Mouse (Mus musculus): Measurements from ENCODE around the gene Cenpb. TPM values are rescaled to one million over a fixed set of nuclear protein-coding genes. Genes with fewer than 3 reads are reported as not detected.

Cenpb gene
- polyA plus RNA-seq, 1 experiment from 2014 or later = 14.8 TPM

DNA sequence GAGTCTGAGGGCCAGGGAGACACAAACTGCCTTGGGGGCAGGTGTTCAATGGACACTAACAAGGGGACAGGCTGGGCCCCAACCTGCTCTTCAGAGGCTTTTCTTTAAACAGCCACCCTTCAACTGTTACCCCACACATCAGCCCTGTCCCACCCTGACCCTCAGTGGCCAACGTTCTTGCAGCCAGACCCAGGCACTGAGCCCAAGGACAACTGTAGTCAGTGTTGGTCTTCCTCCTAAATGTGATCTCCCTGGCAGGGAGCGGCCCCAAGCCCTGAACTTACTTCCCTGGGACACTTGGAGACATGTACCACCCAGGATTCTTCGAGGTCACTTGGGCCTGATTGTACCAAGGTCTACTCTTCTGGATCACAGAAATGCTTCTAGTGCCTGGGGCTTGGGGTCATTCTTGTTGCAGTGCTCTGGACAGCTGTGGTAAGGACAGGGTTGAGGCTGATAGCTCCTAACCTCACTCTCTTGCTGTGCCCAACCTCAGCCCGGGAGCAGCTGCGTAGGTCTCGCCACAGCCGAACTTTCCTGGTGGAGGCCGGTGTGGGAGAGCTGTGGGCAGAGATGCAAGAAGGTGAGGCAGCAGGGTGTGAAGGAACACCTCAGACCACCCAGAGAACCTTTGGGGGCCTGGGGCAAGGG, 38.4 kb downstream of the Cenpb start:
- Histone ChIP-seq H3K36me3 (ENCODE audit: poor library complexity, severe bottlenecking) (peaks cover 31% of the 10 kb centered on the region), H3K4me1 (peaks cover 8% of the 10 kb centered on the region), H3K4me3 (no peak overlapping the region), H3K4me2 (no peak overlapping the region), H3K27me3 (no peaks in the 10 kb centered on the region), H3K9ac (no peak overlapping the region), H3K9me3 (replicated peaks) (no peaks in the 10 kb centered on the region), H3K27ac (no peak overlapping the region)
- no peak for ATAC-seq
- 92% methylated on average over 8 of the region's 8 CpGs for WGBS

DNA sequence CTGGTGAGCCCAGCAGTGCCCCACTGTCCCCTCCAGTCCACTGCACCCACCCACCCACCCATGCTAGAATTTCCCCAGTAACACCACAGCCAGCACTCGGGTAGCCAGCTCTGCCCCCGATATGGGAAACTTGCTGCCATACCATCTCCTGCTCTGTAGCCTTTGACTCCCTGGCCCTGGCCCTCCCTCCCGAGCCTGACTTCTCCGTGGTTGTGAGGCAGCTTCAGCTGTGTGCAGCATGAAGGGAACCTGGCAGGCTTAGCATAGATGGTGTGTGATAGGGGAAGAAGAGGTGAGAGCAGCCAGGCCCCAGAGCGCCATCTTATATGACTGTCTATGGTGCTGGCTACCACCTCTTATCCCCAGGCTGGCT, 39.3 kb downstream of the Cenpb start:
- H3K27me3 ChIP-seq = no peaks in the 10 kb centered on the region
- peaks cover 22% of the 10 kb centered on the region for H3K36me3 ChIP-seq (ENCODE audit: poor library complexity, severe bottlenecking)
- no peaks in the 10 kb centered on the region for H3K9me3 ChIP-seq (replicated peaks)
- no peak overlapping the region for H3K9ac ChIP-seq
- no peak overlapping the region for H3K4me3 ChIP-seq
- no peak for ATAC-seq
- 76% methylated on average over 5 of the region's 5 CpGs for WGBS
- H3K4me2 ChIP-seq = no peak overlapping the region
- peaks cover 8% of the 10 kb centered on the region for H3K4me1 ChIP-seq
- no peak overlapping the region for H3K27ac ChIP-seq

DNA sequence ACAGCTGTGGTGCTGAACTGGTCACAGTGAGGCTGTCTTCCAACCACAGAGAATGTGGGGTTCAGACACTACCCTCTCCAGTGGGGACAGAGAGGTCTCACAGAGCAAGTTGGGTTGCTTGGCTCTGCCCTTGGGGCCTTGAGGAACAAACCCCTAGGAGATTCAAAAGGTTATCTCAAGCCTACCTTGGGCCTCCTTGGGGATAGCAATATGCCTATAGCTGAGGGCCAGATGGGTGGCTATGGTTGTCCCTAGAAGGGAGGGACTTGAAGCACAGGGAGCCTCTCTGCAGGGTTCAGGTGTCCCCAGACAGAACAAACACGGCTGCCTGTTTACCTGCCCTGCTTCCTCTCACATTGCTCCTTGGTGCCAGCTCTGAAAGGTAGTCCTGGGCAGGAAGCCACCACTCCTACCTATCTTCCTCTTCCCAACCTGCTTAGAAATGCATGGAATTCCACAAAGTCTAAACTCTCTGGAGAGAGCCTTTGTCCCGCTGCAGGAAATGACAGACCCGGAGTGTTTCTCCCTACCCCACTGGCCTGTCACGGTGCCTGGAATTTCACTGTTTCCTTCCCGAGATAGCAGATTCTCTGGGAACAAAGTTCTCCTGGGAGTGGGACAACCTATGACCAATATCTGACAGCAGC, 39.9 kb downstream of the Cenpb start:
- H3K9me3 ChIP-seq (replicated peaks) = no peaks in the 10 kb centered on the region
- no peak overlapping the region for H3K4me3 ChIP-seq
- H3K4me2 ChIP-seq = no peak overlapping the region
- 75% methylated on average over 5 of the region's 5 CpGs for WGBS
- H3K36me3 ChIP-seq (ENCODE audit: poor library complexity, severe bottlenecking) = peaks cover 17% of the 10 kb centered on the region
- no peak for ATAC-seq
- H3K9ac ChIP-seq = no peak overlapping the region
- H3K27ac ChIP-seq = no peak overlapping the region
- H3K4me1 ChIP-seq = peaks cover 8% of the 10 kb centered on the region
- no peaks in the 10 kb centered on the region for H3K27me3 ChIP-seq

- no peak overlapping the region for H3K9ac ChIP-seq
- peaks cover 10% of the 10 kb centered on the region for H3K36me3 ChIP-seq (ENCODE audit: poor library complexity, severe bottlenecking)
- H3K4me2 ChIP-seq = no peak overlapping the region
- no peak for ATAC-seq
- no peaks in the 10 kb centered on the region for H3K9me3 ChIP-seq (replicated peaks)
- no peak overlapping the region for H3K27ac ChIP-seq
- 94% methylated on average over 5 of the region's 5 CpGs for WGBS
- H3K4me1 ChIP-seq = peaks cover 8% of the 10 kb centered on the region
- H3K27me3 ChIP-seq = no peaks in the 10 kb centered on the region
- no peak overlapping the region for H3K4me3 ChIP-seq
Measured at GRCm38 (mm10) chr2:131139287-131139686, 40.6 kb downstream of the Cenpb start.

- WGBS = 93% methylated on average over 7 of the region's 7 CpGs
- Histone ChIP-seq H3K27ac (no peak overlapping the region), H3K4me3 (no peak overlapping the region), H3K4me2 (no peak overlapping the region), H3K4me1 (peaks cover 8% of the 10 kb centered on the region), H3K27me3 (no peaks in the 10 kb centered on the region), H3K36me3 (ENCODE audit: poor library complexity, severe bottlenecking) (peaks cover 5% of the 10 kb centered on the region; the same call in 1 of the 2 replicates), H3K9me3 (replicated peaks) (no peaks in the 10 kb centered on the region), H3K9ac (no peak overlapping the region)
- ATAC-seq = no peak
Measured at GRCm38 (mm10) chr2:131138760-131139159, 41.1 kb downstream of the Cenpb start.

- H3K4me1 ChIP-seq = peaks cover 7% of the 10 kb centered on the region
- peaks cover under 1% of the 10 kb centered on the region; the same call in 1 of the 2 replicates for H3K36me3 ChIP-seq (ENCODE audit: poor library complexity, severe bottlenecking)
- H3K4me3 ChIP-seq = no peak overlapping the region
- no peaks in the 10 kb centered on the region for H3K27me3 ChIP-seq
- ATAC-seq = no peak
- H3K9ac ChIP-seq = no peak overlapping the region
- H3K4me2 ChIP-seq = no peak overlapping the region
- no peaks in the 10 kb centered on the region for H3K9me3 ChIP-seq (replicated peaks)
- 84% methylated on average over 4 of the region's 4 CpGs for WGBS
- H3K27ac ChIP-seq = no peak overlapping the region
Measured at GRCm38 (mm10) chr2:131138296-131138695, 41.6 kb downstream of the Cenpb start.

- no peak overlapping the region for H3K27ac ChIP-seq
- 88% methylated on average over 11 of the region's 11 CpGs for WGBS
- no peak for ATAC-seq
Measured at GRCm38 (mm10) chr2:131135521-131136139, 44.2 kb downstream of the Cenpb start.

DNA sequence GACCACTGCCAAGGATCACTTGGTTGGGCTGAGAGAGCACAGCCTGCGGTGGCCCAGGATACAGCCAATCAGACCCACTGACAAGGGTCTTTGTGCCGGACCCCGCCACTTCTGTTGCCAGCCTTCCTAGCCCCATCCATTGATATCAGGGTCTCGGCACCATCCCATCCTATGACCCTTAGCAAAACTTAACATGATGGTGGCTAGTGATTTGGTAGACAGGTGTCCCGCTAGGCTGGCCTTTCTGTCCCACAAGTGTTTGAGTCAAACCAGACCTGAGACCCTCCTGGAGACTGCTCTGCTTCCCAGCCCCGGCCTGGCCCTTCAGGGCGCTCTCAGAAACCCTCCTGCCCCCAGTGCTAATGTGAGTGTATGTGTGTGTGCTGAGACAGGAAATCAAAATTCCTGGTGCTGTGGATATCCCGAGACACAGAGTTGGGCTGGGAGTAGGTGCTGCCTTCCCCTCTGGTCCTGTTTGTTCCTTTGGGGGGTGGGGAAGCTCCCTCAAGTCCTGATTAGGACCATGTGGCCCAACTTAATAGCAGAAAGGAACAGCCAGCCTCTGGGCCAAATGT, 45.0 kb downstream of the Cenpb start:
- H3K36me3 ChIP-seq (ENCODE audit: poor library complexity, severe bottlenecking) = no peaks in the 10 kb centered on the region
- no peak overlapping the region for H3K4me2 ChIP-seq
- H3K4me1 ChIP-seq = no peaks in the 10 kb centered on the region
- ATAC-seq = no peak
- no peak overlapping the region for H3K9ac ChIP-seq
- no peaks in the 10 kb centered on the region for H3K27me3 ChIP-seq
- no peak overlapping the region for H3K27ac ChIP-seq
- H3K9me3 ChIP-seq (replicated peaks) = no peaks in the 10 kb centered on the region
- no peak overlapping the region for H3K4me3 ChIP-seq
- WGBS = 83% methylated on average over 8 of the region's 8 CpGs

More at GRCm38 (mm10) chr2:131135521-131136139, 44.2 kb downstream of the Cenpb start:
- Histone ChIP-seq H3K36me3 (ENCODE audit: poor library complexity, severe bottlenecking) (no peaks in the 10 kb centered on the region), H3K4me3 (no peak overlapping the region), H3K9ac (no peak overlapping the region), H3K4me1 (no peaks in the 10 kb centered on the region), H3K9me3 (replicated peaks) (no peaks in the 10 kb centered on the region), H3K4me2 (no peak overlapping the region), H3K27me3 (no peaks in the 10 kb centered on the region)

DNA sequence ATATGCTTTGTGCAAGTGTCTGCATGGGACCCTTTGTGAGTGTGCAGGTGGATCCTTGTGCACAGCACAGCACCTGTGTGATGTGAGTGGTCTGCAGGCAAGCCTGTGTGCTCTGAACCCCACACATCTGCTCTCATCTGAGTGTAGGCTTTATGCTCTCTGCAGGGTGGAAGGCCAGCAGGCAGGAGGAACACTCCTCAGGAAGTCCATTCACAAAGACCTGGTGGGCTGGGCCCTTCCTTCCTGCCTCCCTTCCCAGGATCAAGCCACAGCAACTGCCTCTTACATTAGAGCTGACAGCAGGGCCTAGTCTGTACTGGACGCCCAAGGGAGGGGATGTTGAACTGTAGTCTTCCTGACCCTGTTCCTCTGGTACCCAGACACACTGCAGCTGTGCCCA, 45.5 kb downstream of the Cenpb start:
- no peaks in the 10 kb centered on the region for H3K36me3 ChIP-seq (ENCODE audit: poor library complexity, severe bottlenecking)
- WGBS = 70% methylated on average over 1 of the region's 1 CpGs

GRCm38 (mm10) chr2:131132930-131133547, 46.8 kb downstream of the Cenpb start, which contains the start of gene Gm11037:
Gene Gm11037, plus strand, starts transcription at chr2:131133497.
- H3K4me2 ChIP-seq = no peak within 1 kb of the TSS
- H3K27me3 ChIP-seq = no peaks in the 10 kb centered on the region
- WGBS = 86% methylated on average over 9 of the region's 9 CpGs
- no peak within 1 kb of the TSS for H3K27ac ChIP-seq
- H3K9me3 ChIP-seq (replicated peaks) = no peaks in the 10 kb centered on the region
- no peaks in the 10 kb centered on the region for H3K36me3 ChIP-seq (ENCODE audit: poor library complexity, severe bottlenecking)
- H3K9ac ChIP-seq = no peak within 1 kb of the TSS
- H3K4me3 ChIP-seq = no peak within 1 kb of the TSS
- no peak for ATAC-seq
- no peaks in the 10 kb centered on the region for H3K4me1 ChIP-seq

More for the DNA sequence above, 45.5 kb downstream of the Cenpb start:
- H3K9ac ChIP-seq = no peak overlapping the region
- H3K9me3 ChIP-seq (replicated peaks) = no peaks in the 10 kb centered on the region
- no peaks in the 10 kb centered on the region for H3K4me1 ChIP-seq
- no peak overlapping the region for H3K27ac ChIP-seq
- H3K4me2 ChIP-seq = no peak overlapping the region
- H3K27me3 ChIP-seq = no peaks in the 10 kb centered on the region
- H3K4me3 ChIP-seq = no peak overlapping the region
- ATAC-seq = no peak

DNA sequence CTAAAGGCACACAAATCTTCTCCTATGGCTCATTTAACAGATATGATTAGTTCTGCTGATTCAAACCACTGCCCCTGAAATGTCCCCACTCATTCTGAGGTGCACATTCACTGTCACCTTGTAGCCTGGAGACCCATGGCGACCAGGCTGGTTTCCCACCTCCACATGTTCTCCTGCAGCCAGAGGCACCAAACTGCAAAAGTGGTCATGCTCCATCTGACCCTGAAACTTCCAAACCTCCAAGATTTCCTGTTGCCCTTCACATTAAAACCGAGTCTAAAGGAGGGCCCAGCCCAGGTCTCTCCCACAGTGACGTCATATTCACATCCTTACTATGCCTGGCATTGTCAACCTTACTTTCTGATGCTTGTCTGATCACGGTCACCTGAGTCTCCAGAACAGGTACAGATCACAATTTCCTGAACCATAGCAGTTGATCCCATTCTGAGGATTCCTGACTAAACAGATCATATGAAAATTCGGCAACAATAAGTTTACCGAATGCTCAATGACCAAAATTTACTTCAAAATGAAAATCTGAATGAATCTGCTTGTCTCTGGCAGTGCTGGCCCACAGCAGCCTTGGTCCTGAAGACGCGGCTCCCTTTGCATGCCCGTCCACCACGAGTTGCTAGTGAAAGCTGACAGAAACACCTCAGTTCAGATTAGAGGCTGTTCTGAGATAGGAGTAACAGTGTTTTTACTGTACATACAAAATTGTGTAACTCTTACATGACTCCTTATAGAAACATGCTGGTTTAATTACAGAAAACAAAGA, 47.6 kb downstream of the Cenpb start:
- no peaks in the 10 kb centered on the region for H3K9me3 ChIP-seq (replicated peaks)
- H3K4me3 ChIP-seq = no peak overlapping the region
- no peak overlapping the region for H3K4me2 ChIP-seq
- no peak overlapping the region for H3K27ac ChIP-seq
- no peak for ATAC-seq
- WGBS = 85% methylated on average over 10 of the region's 10 CpGs
- no peaks in the 10 kb centered on the region for H3K27me3 ChIP-seq
- H3K4me1 ChIP-seq = peaks cover 3% of the 10 kb centered on the region
- H3K36me3 ChIP-seq (ENCODE audit: poor library complexity, severe bottlenecking) = no peaks in the 10 kb centered on the region
- no peak overlapping the region for H3K9ac ChIP-seq

Measured in forebrain, embryonic 13.5 days (tissue).